Mouse (Mus musculus): ENCODE data around the gene Hsf5.

- TF ChIP-seq POLR2A (IDR thresholded peaks at IDR 0.05; ENCODE audit: extremely low read depth, insufficient read depth, low read length), result no peak
- TF ChIP-seq CTCF (IDR thresholded peaks at IDR 0.05; ENCODE audit: low read depth, low read length), result no peak
Observed at GRCm38 (mm10) chr11:87578963-87579601, 37.9 kb upstream of the Hsf5 start.

Data from liver, adult 2 months (tissue).